Comparison of ENCODE assay signal across 9 mouse cellular contexts in the genomic region with DNA sequence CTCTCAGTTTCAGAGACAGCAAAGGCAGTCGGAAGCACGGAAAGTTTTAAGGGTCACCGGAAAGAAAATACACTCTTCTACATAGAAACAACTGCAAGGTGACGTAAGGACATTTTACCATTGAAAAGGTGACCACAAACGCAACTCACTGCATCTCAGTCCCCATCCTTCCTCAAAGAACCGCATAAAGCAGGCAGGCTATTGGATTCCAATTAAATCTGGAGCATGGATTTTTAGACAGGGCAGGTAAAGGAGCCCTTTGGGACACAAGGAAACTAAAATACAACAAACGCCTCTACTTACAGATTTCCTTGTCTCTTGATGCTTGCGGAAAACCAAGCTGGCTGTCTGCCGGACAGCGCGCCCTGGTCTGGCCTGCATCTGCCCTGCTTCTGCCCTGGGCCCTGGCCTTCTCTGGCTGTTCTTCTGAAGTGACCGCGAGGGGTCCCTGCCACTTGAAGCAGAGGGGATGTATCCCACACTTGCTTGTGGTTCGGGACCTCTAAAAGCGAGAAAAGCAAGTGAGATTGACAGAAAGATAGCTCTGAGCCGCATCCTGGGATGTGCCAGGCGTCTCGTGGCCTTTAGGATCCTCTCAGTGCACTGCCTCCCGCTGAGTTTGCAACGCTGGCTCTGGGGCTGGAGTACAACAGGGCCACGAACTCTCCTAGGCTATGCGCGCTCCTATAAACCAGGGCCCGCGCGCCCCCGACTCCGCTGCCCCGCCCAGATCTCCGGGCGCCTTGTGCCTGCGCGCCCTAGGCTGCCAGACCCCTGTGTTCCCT.
A peak's percentile ranks its signal among the peaks of the same experiment; 100 is the strongest.
DNase-seq lines count a peak whose midpoint lies in the region; ATAC-seq and TF ChIP-seq lines count a peak whose summit lies in the region.
"Had no signal": no experiment of that assay in that cellular context is flagged by ENCODE, and none has a peak within 500 bp of the region (broad histone marks: within the 10 kb centered on the region; RNA-seq: fewer than 3 reads in every experiment).

No protein-coding gene starts in this region.

- no peak for TF ChIP-seq CTCF in lung, adult 2 months (IDR thresholded peaks at IDR 0.05; ENCODE audit: insufficient read depth, low read length)
- no peak for TF ChIP-seq CTCF in hindbrain, postnatal 0 days (IDR thresholded peaks at IDR 0.05; ENCODE audit: low read depth)

- peak overlapping the region; percentile 34 for H3K9ac ChIP-seq in embryonic facial prominence, embryonic 11.5 days (replicated peaks; ENCODE audit: low read length)
- H3K9ac ChIP-seq in hindbrain, postnatal 0 days (replicated peaks; ENCODE audit: low read length): no peak overlapping the region
- peak overlapping the region; percentile 52 for H3K9ac ChIP-seq in neural tube, embryonic 13.5 days

- H3K4me1 ChIP-seq in lung, adult 2 months (ENCODE audit: control insufficient read depth, insufficient read depth, low read length): no peaks in the 10 kb centered on the region
- H3K4me1 ChIP-seq in embryonic facial prominence, embryonic 11.5 days (ENCODE audit: control insufficient read depth, insufficient read depth, low read length): peaks cover 9% of the 10 kb centered on the region
- peaks cover 5% of the 10 kb centered on the region; the same call in 1 of the 2 replicates for H3K4me1 ChIP-seq in hindbrain, postnatal 0 days (ENCODE audit: insufficient read depth, low read length)
- peaks cover 52% of the 10 kb centered on the region for H3K4me1 ChIP-seq in neural tube, embryonic 13.5 days (replicated peaks)

- H3K9me3 ChIP-seq in embryonic facial prominence, embryonic 11.5 days (replicated peaks; ENCODE audit: control insufficient read depth, low read length): no peaks in the 10 kb centered on the region
- no peaks in the 10 kb centered on the region for H3K9me3 ChIP-seq in hindbrain, postnatal 0 days (ENCODE audit: low read length)
- H3K9me3 ChIP-seq in neural tube, embryonic 13.5 days: no peaks in the 10 kb centered on the region

- peak overlapping the region; percentile 24 for H3K4me3 ChIP-seq in lung, adult 2 months (replicated peaks; ENCODE audit: extremely low read depth, low read depth, low read length)
- peak overlapping the region; percentile 3 for H3K4me3 ChIP-seq in embryonic facial prominence, embryonic 11.5 days (ENCODE audit: low read depth, low read length)
- no peak overlapping the region for H3K4me3 ChIP-seq in hindbrain, postnatal 0 days (ENCODE audit: low read length)
- no peak overlapping the region for H3K4me3 ChIP-seq in neural tube, embryonic 13.5 days

- no peak for TF ChIP-seq POLR2A in lung, adult 2 months (IDR thresholded peaks at IDR 0.05; ENCODE audit: borderline replicate concordance, extremely low read depth, low read depth, low read length)

- DNase-seq in lung, adult 2 months: no peak
- DNase-seq in lung, postnatal 10 days: no peak
- peak; percentile 55 for DNase-seq in embryonic facial prominence, embryonic 11.5 days (ENCODE audit: low spot score)
- no peak for DNase-seq in hindbrain, postnatal 0 days (ENCODE audit: low spot score)
- DNase-seq in urinary bladder, postnatal 25 days (ENCODE audit: low spot score): no peak
- DNase-seq: cerebellum, adult 11-12 months had no signal

- 15% methylated on average over 33 of the region's 33 CpGs for WGBS in lung, adult 2 months
- 4% methylated on average over 33 of the region's 33 CpGs for WGBS in embryonic facial prominence, embryonic 11.5 days
- WGBS in hindbrain, postnatal 0 days: 22% methylated on average over 33 of the region's 33 CpGs
- 6% methylated on average over 33 of the region's 33 CpGs for WGBS in neural tube, embryonic 13.5 days

- H3K27ac ChIP-seq in embryonic facial prominence, embryonic 11.5 days (replicated peaks; ENCODE audit: low read depth, low read length): no peak overlapping the region
- no peak overlapping the region for H3K27ac ChIP-seq in hindbrain, postnatal 0 days
- no peak overlapping the region for H3K27ac ChIP-seq in neural tube, embryonic 13.5 days (replicated peaks)

- H3K27me3 ChIP-seq in embryonic facial prominence, embryonic 11.5 days (ENCODE audit: control insufficient read depth, insufficient read depth, low read length): peaks cover 54% of the 10 kb centered on the region
- H3K27me3 ChIP-seq in hindbrain, postnatal 0 days (ENCODE audit: insufficient read depth, low read length): peaks cover 18% of the 10 kb centered on the region
- peaks cover 68% of the 10 kb centered on the region for H3K27me3 ChIP-seq in neural tube, embryonic 13.5 days

- H3K36me3 ChIP-seq in embryonic facial prominence, embryonic 11.5 days (replicated peaks; ENCODE audit: control insufficient read depth, insufficient read depth, low read depth, low read length): no peaks in the 10 kb centered on the region
- H3K36me3 ChIP-seq in hindbrain, postnatal 0 days (ENCODE audit: insufficient read depth, low read length): no peaks in the 10 kb centered on the region
- H3K36me3 ChIP-seq in neural tube, embryonic 13.5 days: no peaks in the 10 kb centered on the region

- ATAC-seq in embryonic facial prominence, embryonic 11.5 days (replicated peaks; ENCODE audit: insufficient number of reproducible peaks, low FRiP score, low TSS enrichment, low read depth): 0 out of 2 replicates have a peak, but pooled peaks have one; percentile 26
- ATAC-seq in hindbrain, postnatal 0 days: no peak
- ATAC-seq in neural tube, embryonic 13.5 days (ENCODE audit: low read depth): no peak
- ATAC-seq in erythroblast, adult 5-6 weeks (replicated peaks; ENCODE audit: low FRiP score, poor library complexity, severe bottlenecking): no peak
- no peak for ATAC-seq in megakaryocyte-erythroid progenitor cell, adult 5-6 weeks (replicated peaks; ENCODE audit: low FRiP score, low TSS enrichment, poor library complexity, severe bottlenecking)

- H3K4me2 ChIP-seq in embryonic facial prominence, embryonic 11.5 days (ENCODE audit: low read depth, low read length): peak overlapping the region; percentile 38
- H3K4me2 ChIP-seq in hindbrain, postnatal 0 days (ENCODE audit: low read depth, low read length): peak overlapping the region; percentile 34
- peak overlapping the region; percentile 44 for H3K4me2 ChIP-seq in neural tube, embryonic 13.5 days

Comparison
In these comparisons a context has a peak if more than half of its experiments do, and no peak if none do; other contexts are left out.
1. H3K4me3 ChIP-seq: peak in lung, adult 2 months (single experiment) and embryonic facial prominence, embryonic 11.5 days (single experiment); none in hindbrain, postnatal 0 days (single experiment) and neural tube, embryonic 13.5 days (single experiment).
2. Peak in every context shown above with its lines, with median percentiles within 50 percentile points of each other: H3K4me2 ChIP-seq.